Mouse (Mus musculus) ES-Bruce4 (cell line): Measurements from ENCODE around the gene Cntnap5b.

ENCODE experiments used
- CTCF ChIP-seq: IDR thresholded peaks from one replicate; pipeline ENCODE4 v1.8.1; 2011; ENCODE audit warnings: low read depth, low read length
- POLR2A ChIP-seq: IDR thresholded peaks from one replicate; pipeline ENCODE4 v1.8.1; 2011; ENCODE audit warnings: low read length; ENCODE audit not compliant: insufficient read depth

- TF ChIP-seq POLR2A (no peak), CTCF (no peak)
Observed at GRCm38 (mm10) chr1:100369415-100370113, 597.0 kb downstream of the Cntnap5b start.
